Mouse (Mus musculus): Measurements from ENCODE around the gene Gps1. TPM values are rescaled to one million over a fixed set of nuclear protein-coding genes. Genes with fewer than 3 reads are reported as not detected.
A peak's percentile ranks its signal among the peaks of the same experiment; 100 is the strongest.
"Not testable (repeated sequence)": the region's sequence is repeated elsewhere in the genome, so short reads cannot be mapped to it uniquely, and the experiment has no call there.

The Gps1 gene
- polyA plus RNA-seq, 1 experiment from 2014 or later = 273 TPM

DNA sequence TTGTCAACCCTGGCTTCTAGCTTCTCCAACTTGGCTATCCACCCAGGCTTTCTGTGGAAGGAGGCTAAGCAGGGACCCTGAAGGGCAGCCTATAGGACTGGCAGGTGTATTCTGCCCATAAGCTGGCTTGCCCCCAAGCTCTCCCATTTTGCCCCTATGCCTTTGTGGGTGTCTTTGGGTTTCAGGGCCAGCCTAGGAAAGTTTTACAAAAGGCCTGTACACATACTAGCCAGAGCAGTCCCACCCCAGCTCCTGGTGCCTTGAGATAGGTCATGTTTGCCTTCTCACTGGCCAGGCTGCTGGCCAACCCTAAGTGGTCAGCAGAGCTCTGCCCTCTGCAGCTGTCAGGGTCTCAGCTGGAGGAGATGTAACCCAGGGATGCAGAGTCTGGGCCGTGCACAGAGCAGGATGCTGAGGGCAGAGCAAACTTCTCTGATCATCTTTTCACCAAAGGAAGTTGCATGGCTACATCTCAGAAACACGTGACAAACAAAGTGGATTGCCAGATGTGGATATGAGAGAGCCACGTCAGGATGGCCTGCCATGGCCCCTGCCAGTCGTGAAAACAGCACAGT is 41.3 kb downstream of the Gps1 start:
- no peaks in the 10 kb centered on the region for H3K9me3 ChIP-seq
- peak overlapping the region; percentile 99 for H3K4me2 ChIP-seq (replicated peaks)
- peak overlapping the region; percentile 90 for H3K4me3 ChIP-seq (replicated peaks)
- H3K9ac ChIP-seq (replicated peaks) = peak overlapping the region; percentile 81
- H3K36me3 ChIP-seq = peaks cover 20% of the 10 kb centered on the region
- H3K27me3 ChIP-seq = no peaks in the 10 kb centered on the region
- peak overlapping the region; percentile 100 for H3K27ac ChIP-seq
- no peak for ATAC-seq
- 43% methylated on average over 4 of the region's 4 CpGs for WGBS
- peaks cover 45% of the 10 kb centered on the region for H3K4me1 ChIP-seq (replicated peaks)

DNA sequence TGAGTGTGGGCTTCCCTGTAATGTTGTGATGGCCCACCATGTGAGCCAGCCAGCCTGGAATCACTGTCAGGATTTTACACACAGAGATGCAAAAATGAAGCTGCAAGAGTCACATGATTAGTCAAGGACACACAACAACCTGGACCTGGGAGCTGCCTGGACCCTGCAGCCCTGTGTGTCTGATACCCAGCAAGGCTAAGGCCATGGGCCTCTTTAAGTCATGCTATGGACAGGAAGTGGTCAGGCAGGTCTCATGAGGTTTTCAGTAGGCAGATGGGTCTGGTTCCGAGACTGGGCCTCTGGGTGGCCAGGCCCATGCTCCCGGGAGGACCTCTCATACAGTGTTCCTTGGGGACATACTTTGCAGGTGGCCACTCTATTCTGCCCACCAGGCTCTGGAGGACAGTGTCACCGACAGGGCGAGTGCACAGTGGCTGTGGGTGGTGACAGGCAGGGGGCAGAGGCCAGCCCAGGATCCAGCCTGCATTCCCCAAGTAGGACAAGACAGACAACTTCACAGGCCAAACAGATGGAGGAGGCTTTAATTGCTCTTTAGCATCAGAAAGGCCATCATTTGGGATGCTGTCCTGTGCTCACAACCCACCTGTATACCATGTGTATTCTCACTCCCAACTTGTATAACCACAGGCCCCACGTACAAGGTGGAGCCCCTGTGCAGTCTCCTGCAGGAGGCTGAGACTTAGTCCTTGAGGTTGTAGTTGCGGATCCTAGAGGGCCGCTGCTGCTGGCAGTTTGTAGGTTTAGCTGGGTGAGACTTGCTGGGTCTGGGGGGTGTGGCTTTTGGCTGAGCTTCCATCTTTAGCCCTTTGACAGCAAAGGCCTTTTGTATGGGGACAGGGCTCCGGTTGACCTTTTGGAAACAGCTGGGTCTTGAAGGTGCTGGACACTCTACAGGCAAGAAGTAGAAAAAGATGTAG is 42.2 kb downstream of the Gps1 start:
- H3K4me3 ChIP-seq (replicated peaks) = no peak overlapping the region
- H3K27me3 ChIP-seq = no peaks in the 10 kb centered on the region
- H3K9ac ChIP-seq (replicated peaks) = peak overlapping the region; percentile 37; the same call in 1 of the 2 replicates
- H3K4me1 ChIP-seq (replicated peaks) = peaks cover 36% of the 10 kb centered on the region
- H3K9me3 ChIP-seq = no peaks in the 10 kb centered on the region
- H3K4me2 ChIP-seq (replicated peaks) = no peak overlapping the region
- H3K36me3 ChIP-seq = peaks cover 11% of the 10 kb centered on the region
- H3K27ac ChIP-seq = peak overlapping the region; percentile 100
- 80% methylated on average over 8 of the region's 8 CpGs for WGBS
- no peak for ATAC-seq

GRCm38 (mm10) chr11:120828416-120828815 is 44.3 kb downstream of the Gps1 start:
- H3K9ac ChIP-seq (replicated peaks) = no peak overlapping the region; the same call in 1 of the 2 replicates
- WGBS = 74% methylated on average over 4 of the region's 4 CpGs
- H3K27ac ChIP-seq = no peak overlapping the region
- ATAC-seq = no peak
- no peak overlapping the region for H3K4me3 ChIP-seq (replicated peaks)
- H3K36me3 ChIP-seq = no peaks in the 10 kb centered on the region
- peaks cover 19% of the 10 kb centered on the region for H3K4me1 ChIP-seq (replicated peaks)
- H3K9me3 ChIP-seq = no peaks in the 10 kb centered on the region
- H3K27me3 ChIP-seq = no peaks in the 10 kb centered on the region
- no peak overlapping the region for H3K4me2 ChIP-seq (replicated peaks)

DNA sequence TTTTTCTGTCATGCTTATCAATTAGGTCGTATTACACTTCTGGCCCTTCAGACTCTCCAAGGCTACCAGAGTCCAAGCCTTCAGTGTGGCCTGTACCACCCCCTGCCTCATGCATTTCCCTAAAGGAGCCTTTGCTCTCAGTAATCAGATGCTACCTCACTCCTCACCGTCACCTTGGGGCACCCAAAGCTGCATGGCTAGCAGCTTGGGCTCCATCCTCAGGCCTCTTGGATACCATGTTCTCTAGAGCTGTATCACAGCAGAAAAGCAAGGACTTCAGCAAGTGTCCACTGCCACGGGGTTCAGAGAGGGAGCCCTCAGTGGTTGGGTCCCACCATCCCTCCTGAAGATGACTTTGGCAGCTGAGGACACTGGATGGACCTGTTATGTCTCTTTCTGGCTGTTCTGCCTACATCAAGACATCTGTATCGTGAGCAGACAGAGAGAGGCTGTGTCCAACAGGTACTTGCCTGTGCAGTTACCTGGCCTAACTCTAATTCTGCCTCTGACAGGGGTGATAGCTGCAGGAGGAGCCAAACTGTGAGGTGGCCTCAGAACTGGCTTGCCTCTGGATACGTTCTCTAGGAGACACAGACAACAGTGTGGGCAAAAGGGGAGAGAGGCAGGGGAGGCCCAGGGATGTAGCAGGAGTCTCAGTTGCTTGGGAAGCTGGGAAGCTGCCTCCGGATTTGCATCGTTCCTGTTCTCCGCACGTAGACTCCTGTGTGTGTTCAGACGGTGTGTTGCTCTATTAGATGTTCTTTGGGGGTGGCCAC is 45.9 kb downstream of the Gps1 start:
- Histone ChIP-seq H3K27ac (no peak overlapping the region), H3K36me3 (no peaks in the 10 kb centered on the region), H3K4me1 (replicated peaks) (peaks cover 33% of the 10 kb centered on the region), H3K27me3 (no peaks in the 10 kb centered on the region), H3K4me2 (replicated peaks) (no peak overlapping the region), H3K9ac (replicated peaks) (no peak overlapping the region), H3K4me3 (replicated peaks) (no peak overlapping the region), H3K9me3 (no peaks in the 10 kb centered on the region)
- 91% methylated on average over 10 of the region's 10 CpGs for WGBS
- ATAC-seq = no peak

DNA sequence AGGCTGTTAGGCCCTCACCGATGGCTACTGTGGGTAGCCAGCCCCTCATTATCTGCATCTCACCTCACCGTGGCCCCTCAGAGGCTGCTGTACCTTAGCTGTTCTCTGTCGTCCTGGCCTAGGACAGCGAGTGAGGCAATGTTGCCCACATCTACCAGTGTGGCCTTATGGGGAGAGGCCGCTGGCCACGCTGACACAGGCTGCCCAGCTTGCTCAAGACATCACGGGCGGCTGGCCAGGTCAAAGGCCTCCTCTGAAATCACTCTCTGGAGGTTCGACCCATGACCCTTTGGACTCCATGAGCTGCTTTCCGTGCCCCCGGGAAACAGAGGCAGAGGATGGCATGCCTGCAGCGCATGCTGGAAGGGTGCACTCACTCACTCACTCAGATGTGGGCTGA is 46.6 kb downstream of the Gps1 start:
- 84% methylated on average over 12 of the region's 12 CpGs for WGBS
- no peak for ATAC-seq
- Histone ChIP-seq H3K4me2 (replicated peaks) (no peak overlapping the region), H3K9ac (replicated peaks) (no peak overlapping the region), H3K4me3 (replicated peaks) (no peak overlapping the region), H3K36me3 (no peaks in the 10 kb centered on the region), H3K27ac (no peak overlapping the region), H3K4me1 (replicated peaks) (peaks cover 27% of the 10 kb centered on the region), H3K27me3 (no peaks in the 10 kb centered on the region), H3K9me3 (no peaks in the 10 kb centered on the region)

GRCm38 (mm10) chr11:120831659-120832440 is 47.8 kb downstream of the Gps1 start:
- Histone ChIP-seq H3K4me1 (replicated peaks) (peaks cover 18% of the 10 kb centered on the region), H3K9ac (replicated peaks) (no peak overlapping the region), H3K4me2 (replicated peaks) (no peak overlapping the region), H3K27ac (no peak overlapping the region), H3K36me3 (no peaks in the 10 kb centered on the region), H3K4me3 (replicated peaks) (no peak overlapping the region), H3K27me3 (no peaks in the 10 kb centered on the region), H3K9me3 (no peaks in the 10 kb centered on the region)
- ATAC-seq = no peak
- 82% methylated on average over 3 of the region's 3 CpGs for WGBS

GRCm38 (mm10) chr11:120832962-120833361 is 48.9 kb downstream of the Gps1 start:
- H3K9me3 ChIP-seq; H3K4me3 ChIP-seq (replicated peaks); H3K36me3 ChIP-seq; ATAC-seq; H3K4me2 ChIP-seq (replicated peaks); H3K9ac ChIP-seq (replicated peaks); H3K27me3 ChIP-seq: not testable (repeated sequence)
- WGBS = 94% methylated on average over 5 of the region's 5 CpGs
- Histone ChIP-seq H3K4me1 (replicated peaks) (peaks cover 18% of the 10 kb centered on the region), H3K27ac (peak overlapping the region; percentile 73)

DNA sequence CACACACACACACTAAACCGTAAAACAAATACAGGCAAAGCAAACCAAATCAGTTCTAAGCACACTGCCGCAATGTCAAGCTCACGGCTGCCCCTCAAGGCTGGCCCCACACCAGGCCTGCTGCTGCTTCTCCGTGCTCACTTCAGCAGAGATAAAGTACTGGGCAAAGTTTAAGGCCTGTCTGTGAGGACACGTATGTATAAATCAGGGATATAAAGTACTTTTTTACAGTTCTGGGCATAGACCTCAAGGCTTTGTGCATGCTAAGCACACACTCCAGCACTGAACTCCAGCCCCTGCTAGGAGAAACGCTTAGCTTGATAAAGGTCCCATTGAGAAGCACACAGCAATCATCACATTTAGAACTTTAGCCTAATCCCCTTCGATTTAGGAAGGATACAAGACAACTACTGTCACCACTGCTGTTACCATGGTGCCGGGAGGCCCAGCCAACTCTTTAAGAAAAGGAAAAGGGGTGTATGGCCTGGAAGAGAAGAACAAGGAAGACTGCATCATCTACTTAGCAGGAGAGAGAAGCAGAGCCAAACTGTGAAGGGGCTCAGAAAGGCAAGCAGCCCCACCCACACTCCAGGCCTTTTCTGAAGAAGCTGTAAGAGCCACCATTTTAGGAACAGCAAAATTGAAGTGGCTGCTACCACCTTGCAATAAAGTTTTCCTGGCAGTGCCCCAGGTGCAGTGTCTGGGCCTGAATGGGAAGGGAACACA is 49.6 kb downstream of the Gps1 start:
- WGBS = 19% methylated on average over 8 of the region's 8 CpGs
- Histone ChIP-seq H3K4me2 (replicated peaks) (no peak overlapping the region), H3K36me3 (no peaks in the 10 kb centered on the region), H3K27ac (peak overlapping the region; percentile 73), H3K27me3 (no peaks in the 10 kb centered on the region), H3K4me3 (replicated peaks) (no peak overlapping the region), H3K9ac (replicated peaks) (0 out of 2 replicates have a peak overlapping the region, but pooled peaks have one; percentile 14), H3K9me3 (no peaks in the 10 kb centered on the region), H3K4me1 (replicated peaks) (peaks cover 18% of the 10 kb centered on the region)
- peak; percentile 86 for ATAC-seq

Other genes starting within 250 kb of the Gps1 start
- gene Mcrip1, start 234.5 kb upstream of the Gps1 start, polyA plus RNA-seq (2015; fragmentation: Nextera tagmentation; extraction: Ambion mirVana) = 240 and 242 TPM in 2 replicates
- gene Ppp1r27, start 233.1 kb upstream of the Gps1 start, polyA plus RNA-seq (2015; fragmentation: Nextera tagmentation; extraction: Ambion mirVana) = not detected in 2 replicates
- 279 and 297 TPM in 2 replicates for gene P4hb, start 211.0 kb upstream of the Gps1 start, polyA plus RNA-seq (2015; fragmentation: Nextera tagmentation; extraction: Ambion mirVana)
- gene Arhgdia, start 202.6 kb upstream of the Gps1 start, polyA plus RNA-seq (2015; fragmentation: Nextera tagmentation; extraction: Ambion mirVana) = 452 and 461 TPM in 2 replicates
- 303 and 358 TPM in 2 replicates for gene Alyref, start 185.9 kb upstream of the Gps1 start, polyA plus RNA-seq (2015; fragmentation: Nextera tagmentation; extraction: Ambion mirVana)
- 180 and 183 TPM in 2 replicates for gene Anapc11, start 185.9 kb upstream of the Gps1 start, polyA plus RNA-seq (2015; fragmentation: Nextera tagmentation; extraction: Ambion mirVana)
- gene Npb, start 175.8 kb upstream of the Gps1 start, polyA plus RNA-seq (2015; fragmentation: Nextera tagmentation; extraction: Ambion mirVana) = 0.54 and 0.95 TPM in 2 replicates
- gene Pcyt2, start 166.3 kb upstream of the Gps1 start, polyA plus RNA-seq (2015; fragmentation: Nextera tagmentation; extraction: Ambion mirVana) = 167 TPM in 2 replicates
- 42.7 and 51.3 TPM in 2 replicates for gene Sirt7, start 159.0 kb upstream of the Gps1 start, polyA plus RNA-seq (2015; fragmentation: Nextera tagmentation; extraction: Ambion mirVana)
- gene Mafg, start 150.7 kb upstream of the Gps1 start, polyA plus RNA-seq (2015; fragmentation: Nextera tagmentation; extraction: Ambion mirVana) = 24.4 and 31.2 TPM in 2 replicates
- 23.2 and 25.0 TPM in 2 replicates for gene Pycr1, start 140.5 kb upstream of the Gps1 start, polyA plus RNA-seq (2015; fragmentation: Nextera tagmentation; extraction: Ambion mirVana)
- 0.78 and 0.84 TPM in 2 replicates for gene Myadml2, start 136.1 kb upstream of the Gps1 start, polyA plus RNA-seq (2015; fragmentation: Nextera tagmentation; extraction: Ambion mirVana)
- 0.46 and 0.65 TPM in 2 replicates for gene Notum, start 123.1 kb upstream of the Gps1 start, polyA plus RNA-seq (2015; fragmentation: Nextera tagmentation; extraction: Ambion mirVana)
- gene Aspscr1, start 111.3 kb upstream of the Gps1 start, polyA plus RNA-seq (2015; fragmentation: Nextera tagmentation; extraction: Ambion mirVana) = 149 and 154 TPM in 2 replicates
- 99.9 and 112 TPM in 2 replicates for gene Cenpx, start 70.5 kb upstream of the Gps1 start, polyA plus RNA-seq (2015; fragmentation: Nextera tagmentation; extraction: Ambion mirVana)
- gene Lrrc45, start 70.3 kb upstream of the Gps1 start, polyA plus RNA-seq (2015; fragmentation: Nextera tagmentation; extraction: Ambion mirVana) = 60.6 and 71.8 TPM in 2 replicates
- gene Rac3, start 62.8 kb upstream of the Gps1 start, polyA plus RNA-seq (2015; fragmentation: Nextera tagmentation; extraction: Ambion mirVana) = 206 and 218 TPM in 2 replicates
- gene Dcxr, start 57.0 kb upstream of the Gps1 start, polyA plus RNA-seq (2015; fragmentation: Nextera tagmentation; extraction: Ambion mirVana) = 6.5 and 7.3 TPM in 2 replicates
- 0.32 and 0.38 TPM in 2 replicates for gene Cbr2, start 52.2 kb upstream of the Gps1 start, polyA plus RNA-seq (2015; fragmentation: Nextera tagmentation; extraction: Ambion mirVana)
- 2.7 and 3.1 TPM in 2 replicates for gene Hmga1b, start 21.5 kb upstream of the Gps1 start, polyA plus RNA-seq (2015; fragmentation: Nextera tagmentation; extraction: Ambion mirVana)
- 84.6 TPM in 2 replicates for gene Rfng, start 65 bp upstream of the Gps1 start, polyA plus RNA-seq (2015; fragmentation: Nextera tagmentation; extraction: Ambion mirVana)
- gene Dus1l, start 12.1 kb downstream of the Gps1 start, polyA plus RNA-seq (2015; fragmentation: Nextera tagmentation; extraction: Ambion mirVana) = 51.4 and 55.7 TPM in 2 replicates
- gene Fasn, start 40.3 kb downstream of the Gps1 start, polyA plus RNA-seq (2015; fragmentation: Nextera tagmentation; extraction: Ambion mirVana) = 83.6 and 89.2 TPM in 2 replicates
- gene Ccdc57, start 148.6 kb downstream of the Gps1 start, polyA plus RNA-seq (2015; fragmentation: Nextera tagmentation; extraction: Ambion mirVana) = 5.2 and 6.1 TPM in 2 replicates
- 10.1 and 14.0 TPM in 2 replicates for gene Slc16a3, start 164.2 kb downstream of the Gps1 start, polyA plus RNA-seq (2015; fragmentation: Nextera tagmentation; extraction: Ambion mirVana)
- 152 and 161 TPM in 2 replicates for gene Csnk1d, start 207.1 kb downstream of the Gps1 start, polyA plus RNA-seq (2015; fragmentation: Nextera tagmentation; extraction: Ambion mirVana)